In genomic region chr12:58537833-58538232, GRCm38 (mm10) we compare ENCODE assay signal across 19 mouse cellular contexts.
A peak's percentile ranks its signal among the peaks of the same experiment; 100 is the strongest.
DNase-seq lines count a peak whose midpoint lies in the region; ATAC-seq and TF ChIP-seq lines count a peak whose summit lies in the region.
"Had no signal": no experiment of that assay in that cellular context is flagged by ENCODE, and none has a peak within 500 bp of the region (broad histone marks: within the 10 kb centered on the region; RNA-seq: fewer than 3 reads in every experiment).

No protein-coding gene starts in this region.

- H3K9me3 ChIP-seq in heart, embryonic 10.5 days = no peaks in the 10 kb centered on the region
- H3K9me3 ChIP-seq in heart, postnatal 0 days (replicated peaks; ENCODE audit: control insufficient read depth, low read length) = no peaks in the 10 kb centered on the region
- H3K9me3 ChIP-seq in megakaryocyte, embryonic 14.5 days = no peaks in the 10 kb centered on the region
- H3K9me3 ChIP-seq: forebrain, embryonic 15.5 days; G1E; hindbrain, embryonic 13.5 days; lung, embryonic 15.5 days had no signal

- H3K27ac ChIP-seq in heart, embryonic 10.5 days = peak overlapping the region; percentile 42; the same call in 1 of the 2 replicates
- H3K27ac ChIP-seq in heart, postnatal 0 days (ENCODE audit: low read depth) = peak overlapping the region; percentile 39; the same call in 1 of the 2 replicates
- H3K27ac ChIP-seq: forebrain, embryonic 15.5 days; hindbrain, embryonic 13.5 days; lung, embryonic 15.5 days had no signal

- intact Hi-C loops in heart, postnatal 14 days (cut with DNase I) = loop anchor here (5.0 kb wide), 1 partner anchor 271 kb away; the partner anchor contains the start of gene Clec14a

- no peaks in the 10 kb centered on the region for H3K36me3 ChIP-seq in heart, embryonic 10.5 days
- no peaks in the 10 kb centered on the region for H3K36me3 ChIP-seq in heart, postnatal 0 days (replicated peaks; ENCODE audit: control insufficient read depth, insufficient read depth, low read length)
- no peaks in the 10 kb centered on the region for H3K36me3 ChIP-seq in megakaryocyte, embryonic 14.5 days (replicated peaks; ENCODE audit: low read length)
- H3K36me3 ChIP-seq: forebrain, embryonic 15.5 days; G1E; hindbrain, embryonic 13.5 days; lung, embryonic 15.5 days had no signal

- ATAC-seq in heart, postnatal 0 days (ENCODE audit: insufficient read depth, low read depth) = no peak
- no peak for ATAC-seq in megakaryocyte, adult 5-6 weeks (ENCODE audit: poor library complexity, severe bottlenecking)
- ATAC-seq: activated CD4-positive, CD25-positive, alpha-beta regulatory T cell, adult 4 months; forebrain, embryonic 15.5 days; inflammation-experienced regulatory T-cells, adult 6 months had no signal

- no peak for DNase-seq in heart, embryonic 10.5 days (ENCODE audit: low spot score)
- no peak for DNase-seq in heart, postnatal 4 days
- DNase-seq in heart, postnatal 0 days (ENCODE audit: low spot score) = no peak
- no peak for DNase-seq in heart, postnatal 14 days
- no peak for DNase-seq in right cerebral cortex, adult 18-20 months
- DNase-seq: adrenal gland, postnatal 25 days; cerebellum, adult 18-20 months; cerebellum, postnatal 25 days; embryo, embryonic 11 days; right cerebral cortex, postnatal 25 days; thymus, postnatal 36 days had no signal

- no peak overlapping the region for H3K4me3 ChIP-seq in heart, embryonic 10.5 days
- 0 out of 2 replicates have a peak overlapping the region, but pooled peaks have one; percentile 12 for H3K4me3 ChIP-seq in heart, postnatal 0 days (ENCODE audit: low read depth, low read length)
- peak overlapping the region; percentile 78 for H3K4me3 ChIP-seq in megakaryocyte, embryonic 14.5 days (replicated peaks)
- H3K4me3 ChIP-seq: forebrain, embryonic 15.5 days; hindbrain, embryonic 13.5 days; lung, embryonic 15.5 days had no signal

- no peaks in the 10 kb centered on the region for H3K27me3 ChIP-seq in heart, embryonic 10.5 days (ENCODE audit: insufficient read depth, poor library complexity, severe bottlenecking)
- no peaks in the 10 kb centered on the region for H3K27me3 ChIP-seq in heart, postnatal 0 days (ENCODE audit: control insufficient read depth, insufficient read depth, low read length)
- no peaks in the 10 kb centered on the region for H3K27me3 ChIP-seq in megakaryocyte, embryonic 14.5 days (replicated peaks)
- H3K27me3 ChIP-seq: forebrain, embryonic 15.5 days; hindbrain, embryonic 13.5 days; lung, embryonic 15.5 days had no signal

- H3K4me2 ChIP-seq in heart, postnatal 0 days (ENCODE audit: low read depth, low read length) = peak overlapping the region; percentile 46
- H3K4me2 ChIP-seq: forebrain, embryonic 15.5 days; hindbrain, embryonic 13.5 days; lung, embryonic 15.5 days had no signal

- no peak for TF ChIP-seq EP300 in heart, postnatal 0 days (IDR thresholded peaks at IDR 0.05; ENCODE audit: low read depth)

- no peak overlapping the region for H3K9ac ChIP-seq in heart, postnatal 0 days (replicated peaks; ENCODE audit: low read depth, low read length)
- H3K9ac ChIP-seq: forebrain, embryonic 15.5 days; hindbrain, embryonic 13.5 days; lung, embryonic 15.5 days had no signal

- no peak for TF ChIP-seq CTCF in heart, postnatal 0 days (IDR thresholded peaks at IDR 0.05; ENCODE audit: low read depth)

- WGBS in heart, embryonic 10.5 days = 29% methylated on average over 7 of the region's 8 CpGs
- WGBS in heart, postnatal 0 days = 7% methylated on average over 7 of the region's 8 CpGs

- peaks cover 4% of the 10 kb centered on the region; the same call in 1 of the 2 replicates for H3K4me1 ChIP-seq in heart, embryonic 10.5 days
- H3K4me1 ChIP-seq in heart, postnatal 0 days (ENCODE audit: control insufficient read depth, insufficient read depth) = no peaks in the 10 kb centered on the region
- peaks cover 34% of the 10 kb centered on the region for H3K4me1 ChIP-seq in megakaryocyte, embryonic 14.5 days
- H3K4me1 ChIP-seq: lung, embryonic 15.5 days had no signal
